In the genomic region with DNA sequence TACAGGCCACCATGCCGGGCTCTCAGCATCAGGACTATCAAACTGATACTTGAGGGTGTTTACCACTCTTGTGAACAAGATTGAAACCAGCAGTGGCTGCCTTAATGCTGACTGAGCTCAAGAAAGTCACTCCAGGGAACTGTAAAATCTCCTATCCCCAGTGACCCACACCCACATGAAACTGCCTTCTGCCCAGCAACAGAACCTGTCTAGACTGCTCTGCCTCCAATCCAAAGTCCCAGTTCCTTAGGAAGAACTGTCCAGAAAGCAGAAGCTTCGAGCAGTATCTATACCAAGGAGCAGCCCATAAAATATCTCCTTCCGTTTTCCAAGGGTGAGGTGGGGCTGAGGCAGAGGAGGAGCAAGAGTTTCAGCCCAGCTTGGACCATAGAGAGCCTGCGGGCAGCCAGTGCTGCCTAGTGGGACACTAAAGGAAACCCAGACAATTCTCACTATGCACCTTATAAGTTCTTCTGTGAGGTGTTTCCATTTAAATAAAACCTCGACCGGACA, we compare ENCODE assay signal across 8 mouse cellular contexts. TPM values are rescaled to one million over a fixed set of nuclear protein-coding genes. Genes with fewer than 3 reads are reported as not detected.
DNase-seq lines count a peak whose midpoint lies in the region; ATAC-seq and TF ChIP-seq lines count a peak whose summit lies in the region.
"Not testable (repeated sequence)": the region's sequence is repeated elsewhere in the genome, so short reads cannot be mapped to it uniquely, and the experiment has no call there.

No protein-coding gene starts in this region.

- WGBS in cerebellum, adult 2 months = 19% methylated on average over 6 of the region's 6 CpGs
- 25% methylated on average over 5 of the region's 6 CpGs for WGBS in forebrain, postnatal 0 days
- whole genome bisulfite sequencing in hindbrain, embryonic 10.5 days = 17% methylated on average over 6 of the region's 6 CpGs
- 13% methylated on average over 5 of the region's 6 CpGs for WGBS in kidney, postnatal 0 days
- 2% methylated on average over 6 of the region's 6 CpGs for WGBS in liver, embryonic 16.5 days (ENCODE audit: insufficient replicate concordance)
- WGBS in midbrain, embryonic 16.5 days = 23% methylated on average over 5 of the region's 6 CpGs
- 11% methylated on average over 6 of the region's 6 CpGs for WGBS in stomach, embryonic 15.5 days

- not testable (repeated sequence) for H3K36me3 ChIP-seq in forebrain, postnatal 0 days (ENCODE audit: insufficient read depth); kidney, postnatal 0 days (ENCODE audit: insufficient read depth, low read length); midbrain, embryonic 16.5 days (ENCODE audit: control insufficient read depth, insufficient read depth, low read length); stomach, embryonic 15.5 days
- H3K36me3 ChIP-seq in hindbrain, embryonic 10.5 days = peaks cover 37% of the 10 kb centered on the region
- H3K36me3 ChIP-seq in liver, embryonic 16.5 days (ENCODE audit: control insufficient read depth, insufficient read depth) = peaks cover 10% of the 10 kb centered on the region

- TF ChIP-seq CTCF in cerebellum, adult 2 months (IDR thresholded peaks at IDR 0.05; ENCODE audit: borderline replicate concordance, insufficient read depth, low read depth, low read length); forebrain, postnatal 0 days (IDR thresholded peaks at IDR 0.05; ENCODE audit: low read depth); kidney, postnatal 0 days (IDR thresholded peaks at IDR 0.05; ENCODE audit: low read depth): not testable (repeated sequence)

- not testable (repeated sequence) for H3K9me3 ChIP-seq in forebrain, postnatal 0 days (ENCODE audit: low read length); hindbrain, embryonic 10.5 days; kidney, postnatal 0 days (replicated peaks; ENCODE audit: low read length); liver, embryonic 16.5 days (replicated peaks; ENCODE audit: control insufficient read depth, low read length); midbrain, embryonic 16.5 days (replicated peaks; ENCODE audit: control insufficient read depth, low read length, poor library complexity, severe bottlenecking); stomach, embryonic 15.5 days

- not testable (repeated sequence) for H3K27ac ChIP-seq in cerebellum, adult 2 months (ENCODE audit: insufficient read depth, low read length); forebrain, postnatal 0 days (ENCODE audit: low read depth, low read length); midbrain, embryonic 16.5 days (ENCODE audit: low read length)
- peak overlapping the region; percentile 95 for H3K27ac ChIP-seq in hindbrain, embryonic 10.5 days
- H3K27ac ChIP-seq in kidney, postnatal 0 days = peak overlapping the region; percentile 76
- peak overlapping the region; percentile 93 for H3K27ac ChIP-seq in liver, embryonic 16.5 days (ENCODE audit: low read length)
- peak overlapping the region; percentile 83 for H3K27ac ChIP-seq in stomach, embryonic 15.5 days

- peak overlapping the region; percentile 64 for H3K4me2 ChIP-seq in forebrain, postnatal 0 days (ENCODE audit: low read depth)
- peak overlapping the region; percentile 71 for H3K4me2 ChIP-seq in kidney, postnatal 0 days (ENCODE audit: low read length)
- H3K4me2 ChIP-seq in liver, embryonic 16.5 days (ENCODE audit: low read depth, low read length) = peak overlapping the region; percentile 78
- peak overlapping the region; percentile 66 for H3K4me2 ChIP-seq in midbrain, embryonic 16.5 days (ENCODE audit: low read length)
- peak overlapping the region; percentile 69 for H3K4me2 ChIP-seq in stomach, embryonic 15.5 days

- H3K9ac ChIP-seq in forebrain, postnatal 0 days = peak overlapping the region; percentile 64
- peak overlapping the region; percentile 75 for H3K9ac ChIP-seq in kidney, postnatal 0 days (ENCODE audit: low read depth, low read length)
- peak overlapping the region; percentile 95 for H3K9ac ChIP-seq in liver, embryonic 16.5 days (ENCODE audit: low read depth, low read length)
- peak overlapping the region; percentile 81 for H3K9ac ChIP-seq in midbrain, embryonic 16.5 days (ENCODE audit: low read depth, low read length)
- H3K9ac ChIP-seq in stomach, embryonic 15.5 days = peak overlapping the region; percentile 44; the same call in 1 of the 2 replicates

- ATAC-seq in forebrain, postnatal 0 days = peak; percentile 76
- peak; percentile 73 for ATAC-seq in kidney, postnatal 0 days (replicated peaks; ENCODE audit: low FRiP score, low read depth)
- peak; percentile 73 for ATAC-seq in liver, embryonic 16.5 days (ENCODE audit: low read depth)
- peak; percentile 79 for ATAC-seq in midbrain, embryonic 16.5 days
- ATAC-seq in stomach, embryonic 15.5 days (ENCODE audit: insufficient read depth, low FRiP score, low read depth) = peak; percentile 77

- not testable (repeated sequence) for H3K27me3 ChIP-seq in cerebellum, adult 2 months (ENCODE audit: control insufficient read depth, insufficient read depth, low read length); forebrain, postnatal 0 days (ENCODE audit: insufficient read depth, low read length); hindbrain, embryonic 10.5 days (ENCODE audit: insufficient read depth, poor library complexity, severe bottlenecking); kidney, postnatal 0 days (ENCODE audit: insufficient read depth, low read length); liver, embryonic 16.5 days (ENCODE audit: control insufficient read depth, insufficient read depth, low read depth, low read length); midbrain, embryonic 16.5 days (ENCODE audit: control insufficient read depth, insufficient read depth, low read depth, low read length); stomach, embryonic 15.5 days (replicated peaks)

- TF ChIP-seq POLR2A in cerebellum, adult 2 months (IDR thresholded peaks at IDR 0.05; ENCODE audit: borderline replicate concordance, insufficient read depth, low read length) = not testable (repeated sequence)

- peak overlapping the region; percentile 88 for H3K4me3 ChIP-seq in cerebellum, adult 2 months (replicated peaks; ENCODE audit: insufficient read depth, low read depth, low read length)
- peak overlapping the region; percentile 59 for H3K4me3 ChIP-seq in forebrain, postnatal 0 days (ENCODE audit: low read depth, low read length)
- peak overlapping the region; percentile 72 for H3K4me3 ChIP-seq in hindbrain, embryonic 10.5 days
- H3K4me3 ChIP-seq in kidney, postnatal 0 days (replicated peaks; ENCODE audit: low read depth, low read length) = peak overlapping the region; percentile 58
- H3K4me3 ChIP-seq in liver, embryonic 16.5 days (ENCODE audit: low read depth, low read length) = peak overlapping the region; percentile 86
- peak overlapping the region; percentile 60 for H3K4me3 ChIP-seq in midbrain, embryonic 16.5 days (ENCODE audit: low read depth, low read length)
- H3K4me3 ChIP-seq in stomach, embryonic 15.5 days (replicated peaks) = peak overlapping the region; percentile 73

- DNase-seq in CD4-positive, CD25-positive, alpha-beta regulatory T cell, adult 2 months (ENCODE audit: low read depth, low spot score) = peak; percentile 17
- peak in 1 of 2 experiments; percentile 35 for DNase-seq in cerebellum, adult 2 months
- peak; percentile 21 for DNase-seq in forebrain, postnatal 0 days
- DNase-seq in hindbrain, embryonic 10.5 days (ENCODE audit: low spot score) = peak; percentile 21
- DNase-seq in kidney, postnatal 0 days (ENCODE audit: low spot score) = peak; percentile 38

- H3K4me1 ChIP-seq in cerebellum, adult 2 months (ENCODE audit: control insufficient read depth, insufficient read depth, low read length); forebrain, postnatal 0 days (ENCODE audit: insufficient read depth); midbrain, embryonic 16.5 days (ENCODE audit: control insufficient read depth, insufficient read depth, low read length): not testable (repeated sequence)
- peaks cover 36% of the 10 kb centered on the region for H3K4me1 ChIP-seq in hindbrain, embryonic 10.5 days (replicated peaks)
- H3K4me1 ChIP-seq in kidney, postnatal 0 days (replicated peaks; ENCODE audit: insufficient read depth, low read length) = peaks cover 15% of the 10 kb centered on the region; the same call in 1 of the 2 replicates
- peaks cover 77% of the 10 kb centered on the region for H3K4me1 ChIP-seq in liver, embryonic 16.5 days (ENCODE audit: control insufficient read depth, low read depth, low read length)
- H3K4me1 ChIP-seq in stomach, embryonic 15.5 days = peaks cover 19% of the 10 kb centered on the region; the same call in 1 of the 2 replicates

RNA-seq across cellular contexts. Expression of gene Plin2, which starts 0.6 kb away (rescaled TPM):
- polyA plus RNA-seq in cerebellum, adult 2 months (2012; rRNA removed) = 25.5 and 26.7 TPM in 2 replicates
- 32.7 and 35.5 TPM in 2 replicates for total RNA-seq in forebrain, postnatal 0 days (2014; rRNA removed)
- polyA plus RNA-seq in forebrain, postnatal 0 days (2015; fragmentation: Nextera tagmentation; extraction: Ambion mirVana) = 35.5 and 36.2 TPM in 2 replicates
- 84.7 and 88.9 TPM in 2 replicates for polyA plus RNA-seq in hindbrain, embryonic 10.5 days (2016; fragmentation: Nextera tagmentation; extraction: Ambion mirVana)
- polyA plus RNA-seq in kidney, postnatal 0 days (2015; fragmentation: Nextera tagmentation; extraction: Ambion mirVana) = 64.5 and 68.9 TPM in 2 replicates
- polyA plus RNA-seq in liver, embryonic 16.5 days (2015; fragmentation: Nextera tagmentation; extraction: Ambion mirVana) = 155 and 157 TPM in 2 replicates
- 38.2 and 40.2 TPM in 2 replicates for polyA plus RNA-seq in midbrain, embryonic 16.5 days (2015; fragmentation: Nextera tagmentation; extraction: Ambion mirVana)
- polyA plus RNA-seq in stomach, embryonic 15.5 days (2015; fragmentation: Nextera tagmentation; extraction: Ambion mirVana) = 76.3 and 82.3 TPM in 2 replicates

RNA-seq across cellular contexts. Expression of gene Haus6, which starts 57.4 kb away (rescaled TPM):
- polyA plus RNA-seq in cerebellum, adult 2 months (2012; rRNA removed) = 4.4 and 4.8 TPM in 2 replicates
- 5.5 and 11.4 TPM in 2 replicates for total RNA-seq in forebrain, postnatal 0 days (2014; rRNA removed)
- 3.7 and 4.3 TPM in 2 replicates for polyA plus RNA-seq in forebrain, postnatal 0 days (2015; fragmentation: Nextera tagmentation; extraction: Ambion mirVana)
- 21.0 and 27.9 TPM in 2 replicates for polyA plus RNA-seq in hindbrain, embryonic 10.5 days (2016; fragmentation: Nextera tagmentation; extraction: Ambion mirVana)
- polyA plus RNA-seq in kidney, postnatal 0 days (2015; fragmentation: Nextera tagmentation; extraction: Ambion mirVana) = 8.9 and 10.6 TPM in 2 replicates
- polyA plus RNA-seq in liver, embryonic 16.5 days (2015; fragmentation: Nextera tagmentation; extraction: Ambion mirVana) = 10.5 and 11.2 TPM in 2 replicates
- polyA plus RNA-seq in midbrain, embryonic 16.5 days (2015; fragmentation: Nextera tagmentation; extraction: Ambion mirVana) = 4.0 and 5.6 TPM in 2 replicates
- polyA plus RNA-seq in stomach, embryonic 15.5 days (2015; fragmentation: Nextera tagmentation; extraction: Ambion mirVana) = 14.4 and 14.5 TPM in 2 replicates

Comparison
In these comparisons a context has a peak if more than half of its experiments do, and no peak if none do; other contexts are left out.
1. H3K9ac ChIP-seq: peak in every context shown above with its lines; median percentile 95 in liver, embryonic 16.5 days; 81 in midbrain, embryonic 16.5 days; 75 in kidney, postnatal 0 days; 64 in forebrain, postnatal 0 days; 44 in stomach, embryonic 15.5 days.